Mouse (Mus musculus): ENCODE data around the gene Stoml3. TPM values are rescaled to one million over a fixed set of nuclear protein-coding genes. Genes with fewer than 3 reads are reported as not detected.
A peak's percentile ranks its signal among the peaks of the same experiment; 100 is the strongest.

Gene Stoml3
- polyA plus RNA-seq (2017; shearing (Covaris generic)) = not detected

DNA sequence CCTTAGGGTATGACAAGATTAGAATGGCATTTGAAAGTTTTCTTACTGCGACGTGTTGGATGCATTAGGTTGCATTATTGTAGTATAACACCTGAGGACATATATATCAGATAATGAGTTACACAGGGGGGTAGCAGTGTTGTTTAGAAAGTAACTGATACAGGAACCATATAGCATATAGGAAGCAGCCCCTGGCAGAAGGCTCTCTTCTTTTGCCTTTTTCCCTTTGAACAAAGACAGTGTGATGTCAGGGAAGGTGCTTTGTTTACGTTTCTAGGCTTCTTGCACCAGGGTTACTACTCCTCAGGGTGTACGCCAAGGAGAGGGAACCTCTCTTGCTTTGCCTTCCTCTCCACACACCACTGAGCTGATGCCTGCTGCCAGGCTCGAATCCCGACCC is at the start of gene Stoml3:
Stoml3 (plus strand) TSS at position 301 of the 400 bp plus-strand sequence.
- ATAC-seq = no peak

DNA sequence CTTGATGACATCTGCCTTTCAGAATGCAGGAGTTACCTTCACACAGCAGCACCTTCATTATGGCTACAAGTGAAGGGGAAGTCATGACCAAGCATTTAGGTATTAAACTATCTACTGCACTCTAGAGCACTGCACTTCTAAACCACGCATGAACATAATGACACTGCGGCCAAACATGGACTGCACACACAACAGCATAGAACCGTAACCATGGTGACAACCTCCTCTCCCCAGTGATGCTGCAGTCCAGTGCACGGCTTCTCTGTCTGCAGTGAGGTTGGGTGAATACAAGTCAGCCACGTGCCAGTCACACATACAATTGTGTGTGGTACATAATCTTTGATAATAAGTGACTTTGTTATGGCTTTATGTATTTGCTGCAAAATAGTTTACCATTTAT is 42.9 kb upstream of the Stoml3 start:
- no peak for ATAC-seq

DNA sequence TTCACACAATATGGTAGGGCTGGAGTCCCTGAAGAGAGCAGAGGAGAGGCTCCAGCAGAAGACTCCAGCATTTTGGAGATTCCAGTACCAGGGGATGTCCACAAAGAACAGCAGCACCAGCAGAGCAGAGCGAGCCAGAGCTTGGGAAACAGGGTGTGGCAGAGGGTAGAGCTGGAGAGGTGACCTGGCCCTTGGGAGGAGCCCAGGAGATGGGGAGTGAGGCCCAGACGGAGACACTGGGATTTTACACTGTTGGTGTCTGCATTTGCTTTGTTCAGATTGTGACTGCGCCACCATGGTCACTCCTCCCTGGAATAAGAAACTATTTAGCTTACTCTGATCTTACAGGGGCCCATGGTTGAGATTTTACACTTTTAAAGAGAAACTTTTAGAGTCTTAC is 41.7 kb upstream of the Stoml3 start:
- no peak for ATAC-seq

DNA sequence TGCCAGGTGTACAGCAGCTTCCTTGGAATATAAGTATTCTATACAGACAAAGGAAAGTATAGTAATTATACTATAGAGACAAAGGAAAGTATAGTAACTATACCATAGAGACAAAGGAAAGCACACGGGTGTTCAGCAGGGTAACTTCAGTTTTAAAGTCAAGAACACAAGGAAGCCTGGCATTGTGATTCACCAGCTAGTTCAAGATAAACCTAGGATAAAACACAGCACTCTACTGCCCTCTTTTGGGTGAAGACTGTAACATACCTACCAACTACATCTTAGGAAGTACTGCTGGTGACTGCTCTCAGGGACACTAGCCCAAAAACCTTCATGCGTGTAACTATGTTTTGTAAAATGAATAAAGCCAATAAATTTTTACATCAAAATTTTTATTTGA is 40.2 kb upstream of the Stoml3 start:
- peak; percentile 59 for ATAC-seq

DNA sequence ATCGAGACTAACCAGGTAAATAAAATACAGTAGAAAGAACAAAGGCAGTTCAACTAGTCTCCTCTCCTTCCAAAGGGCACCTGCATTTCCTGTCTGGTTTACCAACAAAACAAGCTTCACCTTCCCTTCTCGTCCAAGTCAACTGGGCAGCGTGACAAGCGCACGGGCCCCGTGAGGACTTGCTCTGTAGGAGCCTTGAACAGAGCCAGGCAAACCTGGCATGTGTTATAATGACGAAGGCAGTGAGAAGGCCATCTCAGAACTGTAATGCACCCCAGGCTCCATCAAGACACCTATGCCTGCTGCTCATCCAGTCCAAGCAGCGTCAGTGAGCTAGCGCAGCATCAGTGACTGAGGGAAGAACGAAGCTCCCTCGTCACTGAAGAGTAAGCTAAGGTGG is 37.8 kb upstream of the Stoml3 start:
- ATAC-seq = no peak

DNA sequence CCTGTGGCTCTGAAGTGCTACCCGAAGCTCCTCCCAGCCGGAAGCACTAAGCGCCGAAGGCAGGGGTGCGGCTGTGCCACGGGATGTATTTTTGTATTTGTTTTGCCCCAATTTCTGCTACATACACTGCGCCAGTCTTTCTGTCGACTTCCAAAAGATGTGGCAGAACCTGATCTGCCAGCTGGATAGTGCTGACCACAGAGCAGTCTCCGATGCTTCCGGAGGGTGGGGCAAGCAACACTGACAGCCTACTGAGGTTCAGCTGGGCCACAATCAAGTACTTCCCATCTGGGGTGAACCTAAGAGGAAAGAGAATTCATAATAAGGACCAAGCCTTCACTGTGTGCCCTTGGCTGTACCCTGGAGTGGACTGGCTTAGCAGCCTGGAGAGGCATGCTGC is 36.1 kb upstream of the Stoml3 start:
- ATAC-seq = no peak

DNA sequence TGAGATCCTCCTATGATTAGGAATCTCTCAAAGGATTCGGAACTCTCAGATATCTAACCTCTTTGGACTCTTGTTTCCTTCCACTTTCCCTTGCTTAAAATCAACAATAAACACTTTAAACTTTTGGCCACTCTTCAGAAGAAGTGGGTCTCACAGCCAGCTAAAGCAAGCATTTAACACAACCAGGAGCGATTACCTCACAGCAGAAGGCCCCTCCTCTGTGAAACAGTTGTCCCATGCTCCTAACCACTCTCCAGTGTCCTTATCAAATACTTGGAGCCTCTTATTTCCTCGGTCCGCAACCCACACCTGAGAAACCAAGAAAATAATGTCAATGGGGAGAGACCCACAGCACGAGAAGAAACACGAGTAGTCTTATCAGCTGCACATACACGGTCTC is 35.1 kb upstream of the Stoml3 start:
- no peak for ATAC-seq

DNA sequence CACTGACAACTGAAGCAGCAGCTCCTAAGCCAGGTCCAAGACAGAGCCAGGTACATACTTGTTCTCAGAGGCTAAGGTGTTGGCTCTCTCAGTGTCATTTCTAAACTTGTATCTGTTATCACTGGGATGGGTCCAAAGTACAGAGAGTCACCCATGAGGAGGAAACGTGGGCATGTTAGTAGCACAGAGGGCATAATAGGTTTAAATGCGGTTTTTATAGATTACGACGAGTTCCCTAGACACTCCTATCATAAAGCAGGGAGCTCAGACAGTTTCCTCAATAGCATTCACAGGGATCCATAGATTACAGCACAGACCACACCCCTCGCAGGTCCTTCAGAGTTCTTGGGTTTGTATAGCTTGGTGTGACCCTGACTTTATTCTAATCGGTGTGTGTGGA is 34.4 kb upstream of the Stoml3 start:
- ATAC-seq = no peak

DNA sequence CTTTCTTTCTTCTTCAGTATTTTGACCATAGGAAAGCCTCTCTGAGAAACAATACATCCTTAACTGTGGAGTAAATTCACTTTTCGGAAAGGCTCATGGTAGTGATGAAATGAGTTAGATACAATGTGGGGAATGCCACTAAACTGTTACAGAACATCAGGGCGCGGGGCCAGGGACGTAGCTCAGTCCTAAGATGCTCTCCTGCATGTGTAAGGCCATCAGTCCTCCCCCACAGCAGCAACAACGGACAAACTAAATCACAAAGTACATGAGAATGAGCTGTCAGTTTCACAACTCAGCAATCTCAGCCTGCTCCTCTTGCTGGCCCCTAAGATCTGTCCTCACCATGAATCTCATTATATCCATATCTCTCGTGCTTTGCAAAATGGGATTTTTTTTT is 33.9 kb upstream of the Stoml3 start:
- ATAC-seq = no peak

DNA sequence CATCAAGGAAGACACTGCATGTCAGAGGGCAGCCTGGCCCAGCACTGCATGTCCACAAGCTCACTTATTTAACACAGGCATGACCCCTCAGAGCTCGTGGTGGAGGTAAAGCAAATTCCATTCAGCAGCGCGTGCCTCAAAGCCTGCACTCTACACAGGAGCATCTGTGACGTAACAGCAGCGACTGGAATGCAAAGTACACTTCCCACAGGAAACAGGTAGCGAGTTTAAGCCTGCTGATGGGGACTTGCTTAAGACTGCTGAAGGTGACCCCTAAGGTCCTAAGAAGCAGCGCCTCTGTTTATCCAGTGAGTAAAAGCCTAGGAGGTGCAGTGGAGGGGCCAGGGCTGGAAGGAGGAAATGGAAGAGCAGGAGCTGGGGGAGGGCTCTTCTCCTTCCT is 33.5 kb upstream of the Stoml3 start:
- ATAC-seq = no peak

DNA sequence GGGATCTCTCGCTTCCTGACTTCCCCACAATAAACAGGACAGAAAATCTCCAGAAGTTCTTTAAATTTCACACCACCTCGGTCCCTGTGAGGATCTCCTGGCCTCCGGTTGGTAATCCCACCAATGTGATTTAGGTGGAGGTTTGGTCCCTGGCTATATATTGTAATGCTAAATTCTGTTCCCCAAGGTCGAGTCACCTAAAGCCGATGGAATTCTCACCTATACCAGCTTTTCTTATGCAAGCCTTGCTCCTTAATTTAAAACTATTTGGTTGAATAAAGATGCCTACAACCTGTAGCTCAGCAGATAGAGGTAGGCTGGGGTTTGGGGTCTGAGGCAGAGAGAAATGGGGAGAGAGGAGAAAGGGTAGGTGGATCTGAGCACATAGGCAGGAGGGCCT is 30.7 kb upstream of the Stoml3 start:
- no peak for ATAC-seq

DNA sequence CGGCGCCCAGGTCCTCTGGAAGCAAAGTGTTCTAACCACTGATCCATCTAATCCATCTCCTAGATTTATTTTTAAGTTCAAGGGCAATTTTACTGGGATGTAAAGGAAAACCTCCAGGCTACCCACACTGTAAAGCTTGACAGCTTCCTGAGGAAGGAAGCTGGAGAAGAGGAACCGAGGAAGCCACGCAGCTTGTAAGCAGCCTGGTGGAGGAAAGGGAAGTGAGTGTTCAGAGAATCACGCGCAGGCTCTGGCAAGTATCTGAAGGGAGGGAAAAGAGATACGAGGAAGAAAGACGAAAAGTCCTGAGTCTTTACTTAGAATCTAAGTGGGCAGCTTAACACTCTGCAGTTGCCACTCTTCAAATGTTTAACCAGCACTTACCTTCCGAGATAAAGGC is 28.3 kb upstream of the Stoml3 start:
- ATAC-seq = no peak

DNA sequence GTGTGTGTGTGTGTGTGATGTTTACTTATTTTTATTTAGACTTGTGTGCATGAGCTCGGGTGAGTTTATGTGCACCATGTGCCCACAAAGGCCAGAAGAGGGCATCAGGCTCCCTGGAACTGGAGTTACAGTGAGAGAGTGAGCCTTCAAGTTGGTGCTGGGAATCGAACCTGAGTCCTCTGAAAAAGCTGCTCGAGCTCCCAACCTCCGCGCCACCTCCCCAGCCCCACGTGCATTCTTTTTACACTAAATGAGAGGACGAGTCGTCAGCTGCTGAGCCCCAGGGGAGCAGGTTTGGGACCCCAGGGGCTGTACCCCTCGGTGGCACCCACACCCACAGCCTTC is 25.8 kb upstream of the Stoml3 start:
- no peak for ATAC-seq

DNA sequence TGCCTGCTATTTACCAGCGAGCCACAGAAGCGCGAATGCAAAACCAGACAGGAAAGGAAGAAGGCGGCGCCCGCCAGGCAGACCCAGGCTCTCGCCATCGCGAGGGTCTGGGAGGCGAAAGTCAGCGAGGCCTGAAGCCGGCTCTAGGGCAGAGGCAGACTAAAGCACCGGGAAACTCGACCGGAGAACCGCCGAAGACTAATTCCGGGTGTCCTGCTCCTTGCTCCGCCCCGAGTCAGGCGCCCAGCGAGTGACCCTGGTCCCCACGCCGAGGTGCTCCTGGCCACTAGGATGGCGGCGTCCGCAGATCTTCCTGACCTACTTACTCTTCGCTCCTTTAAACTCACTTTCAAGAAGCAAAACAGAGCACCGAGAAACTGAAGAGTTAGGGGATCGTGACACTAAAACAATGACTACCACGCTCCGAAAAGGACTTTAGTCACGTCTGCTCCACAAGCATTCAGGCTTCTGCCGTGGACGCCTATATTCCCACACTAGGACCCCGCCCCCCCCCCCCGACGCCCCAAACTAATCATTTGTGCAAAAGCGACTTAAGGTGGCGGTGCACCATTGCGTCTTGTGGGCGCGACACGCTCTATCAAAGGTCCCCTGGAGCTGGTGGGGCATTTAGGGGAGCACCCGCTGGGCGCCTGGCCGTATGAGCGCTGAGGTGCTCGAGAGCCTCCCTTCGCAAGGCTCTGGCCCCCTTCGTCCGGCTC is 25.2 kb upstream of the Stoml3 start, which contains the start of the genes Nhlrc3 and Proser1:
Nhlrc3 (minus strand) TSS at position 287 of the 719 bp plus-strand sequence.
Proser1 (plus strand) TSS at position 621 of the 719 bp plus-strand sequence.
- ATAC-seq = peak; percentile 81

DNA sequence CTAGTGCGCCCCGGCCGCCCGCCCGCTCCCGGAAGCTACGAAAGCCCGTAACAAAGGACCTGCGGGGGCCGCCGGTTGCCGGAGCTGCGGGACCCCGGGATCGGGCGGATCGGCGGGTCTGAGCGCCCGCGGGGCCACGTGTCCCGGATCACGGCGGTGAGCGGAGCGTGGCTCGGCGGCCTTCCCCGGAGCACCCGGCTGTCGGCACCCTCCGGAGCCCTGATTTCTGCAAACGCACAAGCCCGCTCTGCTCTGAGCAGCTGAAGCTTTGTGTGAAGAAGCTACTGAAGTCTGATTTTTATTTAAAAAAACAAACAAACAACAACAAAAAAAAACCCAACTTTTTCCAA is 24.7 kb upstream of the Stoml3 start:
- peak; percentile 51 for ATAC-seq

DNA sequence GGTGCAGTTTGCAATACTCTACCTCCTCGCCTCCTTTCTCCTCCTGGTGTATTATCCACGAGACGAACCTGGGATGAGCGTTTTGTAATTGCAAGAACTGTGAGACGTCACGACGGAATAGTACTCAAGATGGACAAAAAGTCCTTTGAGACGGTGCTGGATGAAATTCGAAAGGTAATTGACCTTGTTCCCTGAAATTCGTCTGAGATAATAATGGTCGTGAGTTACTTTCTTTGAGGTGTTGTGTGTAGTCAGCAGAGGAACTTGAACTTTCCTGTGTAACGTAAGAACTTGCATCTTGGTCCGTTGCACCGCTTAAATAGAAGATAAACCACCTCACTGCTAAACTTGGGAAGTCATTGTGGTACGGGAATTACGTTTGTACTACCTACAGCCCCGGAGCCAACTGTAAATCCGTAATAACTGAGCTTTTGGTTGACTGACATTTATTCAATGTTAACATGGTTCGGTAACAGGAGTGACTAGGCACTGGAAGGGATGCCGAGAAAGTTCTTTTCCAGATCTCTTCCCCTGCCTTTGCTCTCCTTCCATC is 24.2 kb upstream of the Stoml3 start:
- no peak for ATAC-seq

DNA sequence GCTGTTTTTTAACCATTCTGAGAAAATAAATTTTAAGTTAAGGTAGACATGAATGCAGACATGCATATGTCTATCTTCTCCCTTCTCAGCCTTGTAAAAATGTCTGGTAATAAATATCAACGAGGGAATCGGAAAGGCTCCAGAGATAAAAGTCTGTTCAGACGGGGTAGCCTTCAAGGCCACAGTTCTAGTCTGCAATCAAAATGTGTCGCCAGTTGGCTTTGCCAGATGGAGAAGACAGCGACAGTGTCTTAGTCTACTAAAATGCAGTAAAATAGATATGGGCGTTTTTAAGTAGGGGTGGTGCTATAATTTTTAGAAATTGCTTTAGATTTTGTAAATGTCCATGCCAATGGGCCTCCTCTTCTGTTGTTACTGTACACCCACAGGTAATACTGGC is 23.1 kb upstream of the Stoml3 start:
- no peak for ATAC-seq

DNA sequence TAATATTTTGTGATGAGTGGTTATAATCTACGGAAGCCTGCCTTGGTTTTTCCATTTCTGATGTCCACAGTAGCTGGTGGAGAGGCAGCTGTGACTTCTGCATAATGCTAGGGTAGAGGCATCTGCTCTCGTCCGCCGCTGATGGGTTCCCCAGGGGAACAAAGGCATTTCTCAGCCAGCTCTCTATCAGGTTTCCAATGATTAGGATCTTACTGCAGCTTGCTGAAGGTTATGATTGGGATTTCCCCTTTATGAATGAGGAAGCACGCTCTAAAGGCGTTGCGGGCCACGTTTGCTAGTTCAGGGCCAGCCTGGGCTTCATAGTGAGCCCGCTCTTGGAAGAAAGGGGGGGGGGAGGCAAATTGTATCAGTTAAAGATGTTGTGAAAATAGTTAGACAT is 22.0 kb upstream of the Stoml3 start:
- no peak for ATAC-seq

DNA sequence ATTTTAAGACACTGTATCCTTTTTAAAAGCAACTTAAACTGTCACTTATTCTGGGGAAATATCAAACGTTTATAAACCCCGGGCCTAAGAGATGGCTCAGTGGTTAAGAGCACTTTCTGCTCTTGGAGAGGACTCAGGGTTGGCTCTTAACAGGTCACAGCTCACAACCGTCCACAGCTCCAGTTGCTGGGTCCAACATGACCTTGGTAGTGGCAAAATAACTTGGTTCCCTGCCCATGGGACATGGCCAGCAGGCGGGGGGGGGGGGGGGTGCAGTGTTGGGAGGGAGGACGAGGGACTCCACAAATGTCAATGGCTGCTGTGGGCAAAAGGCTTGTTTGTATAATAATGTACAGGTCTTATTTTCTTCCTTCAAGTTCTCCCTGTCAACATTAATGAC is 21.1 kb upstream of the Stoml3 start:
- no peak for ATAC-seq

DNA sequence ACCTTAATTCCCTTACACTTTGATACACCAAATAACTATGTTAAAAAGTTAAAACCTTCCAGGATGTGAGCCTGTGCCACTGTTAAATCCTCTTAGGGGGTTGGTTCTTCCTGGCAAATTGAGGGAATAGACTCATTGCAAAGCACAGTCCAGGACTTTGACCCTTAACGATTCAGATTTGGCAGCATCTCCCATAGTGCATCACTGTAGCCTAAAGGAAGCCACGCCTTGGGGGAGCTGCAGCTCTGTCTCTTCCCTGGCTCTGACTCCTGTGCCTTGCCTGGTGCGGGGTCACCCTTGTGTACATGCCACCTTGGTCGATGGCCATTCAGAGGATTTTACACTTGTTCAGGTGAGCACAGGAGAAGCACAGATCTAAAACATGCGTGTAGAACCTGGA is 18.8 kb upstream of the Stoml3 start:
- no peak for ATAC-seq

DNA sequence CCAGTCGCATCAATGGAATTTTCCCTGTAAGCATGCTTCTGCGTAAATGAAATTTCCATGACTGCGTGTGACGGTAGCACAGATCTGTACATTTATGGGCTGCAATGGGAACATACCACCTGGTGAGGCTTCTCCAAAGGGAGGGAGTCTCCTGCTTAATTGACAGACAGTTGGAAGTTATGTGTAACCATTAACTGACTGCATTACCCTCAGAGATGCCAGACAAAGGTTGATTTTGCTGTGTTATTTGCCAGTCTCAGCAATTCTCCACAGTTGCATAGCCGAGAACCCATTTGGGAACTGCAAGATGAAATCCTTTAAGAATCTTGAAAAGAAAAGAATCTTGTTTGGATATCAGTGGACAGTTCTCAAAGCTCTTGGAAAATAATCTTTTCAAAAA is 16.4 kb upstream of the Stoml3 start:
- ATAC-seq = no peak

DNA sequence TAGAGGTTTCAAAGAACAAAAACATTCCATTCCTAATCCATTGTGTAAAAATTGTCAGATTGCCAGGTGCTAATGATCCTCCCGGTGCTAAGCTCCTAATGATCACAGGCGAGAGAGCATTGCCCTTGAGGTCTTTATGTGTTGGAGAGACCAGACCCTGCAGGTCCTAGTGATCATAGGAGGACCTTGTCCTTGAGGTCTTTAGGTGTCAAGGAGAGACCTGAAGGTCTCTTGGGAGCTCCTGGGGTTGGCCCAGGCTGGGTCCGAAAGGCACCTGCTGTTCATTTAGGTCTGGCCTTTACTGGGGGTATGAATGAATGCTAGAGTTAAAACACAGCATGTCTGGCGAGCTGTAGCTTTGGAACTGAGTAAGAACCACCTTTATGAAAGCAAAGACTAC is 14.3 kb upstream of the Stoml3 start:
- no peak for ATAC-seq

DNA sequence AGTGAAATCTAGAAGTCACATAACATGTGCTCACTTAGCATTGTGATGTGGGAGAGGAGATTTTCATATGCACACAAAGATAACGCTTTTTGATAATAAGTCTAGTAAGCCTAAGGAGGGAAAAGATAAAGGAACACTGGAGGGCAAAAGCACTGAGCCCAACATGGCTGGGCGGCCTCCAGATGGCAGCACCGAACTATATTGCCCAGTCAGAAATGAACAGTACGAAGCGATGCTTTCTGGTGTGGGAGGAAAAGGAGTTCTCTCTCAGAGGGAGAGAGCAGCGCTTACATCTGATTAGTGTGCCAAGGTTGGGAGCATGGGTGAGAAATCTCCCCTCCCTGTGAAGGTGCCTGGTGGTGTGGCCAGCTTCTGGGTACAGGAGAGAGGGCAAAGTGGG is 12.6 kb upstream of the Stoml3 start:
- no peak for ATAC-seq

DNA sequence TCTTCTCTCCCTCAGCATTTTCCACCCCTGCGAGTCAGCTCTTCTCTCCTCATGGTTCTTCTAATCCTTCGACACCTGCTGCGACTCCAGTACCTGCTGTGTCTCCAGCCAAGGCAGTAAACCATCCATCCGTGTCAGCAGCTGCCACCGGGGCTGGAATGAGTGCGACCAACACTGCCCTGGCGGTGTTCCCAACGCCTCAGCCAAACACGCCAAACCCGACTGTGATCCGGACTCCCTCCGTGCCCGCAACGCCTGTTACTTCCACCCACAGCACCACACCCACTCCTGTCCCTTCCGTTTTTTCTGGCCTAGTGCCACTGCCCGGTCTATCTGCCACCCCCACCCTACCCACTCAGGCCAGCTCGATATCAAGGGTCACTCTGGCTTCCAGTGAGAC is 11.0 kb upstream of the Stoml3 start:
- no peak for ATAC-seq

DNA sequence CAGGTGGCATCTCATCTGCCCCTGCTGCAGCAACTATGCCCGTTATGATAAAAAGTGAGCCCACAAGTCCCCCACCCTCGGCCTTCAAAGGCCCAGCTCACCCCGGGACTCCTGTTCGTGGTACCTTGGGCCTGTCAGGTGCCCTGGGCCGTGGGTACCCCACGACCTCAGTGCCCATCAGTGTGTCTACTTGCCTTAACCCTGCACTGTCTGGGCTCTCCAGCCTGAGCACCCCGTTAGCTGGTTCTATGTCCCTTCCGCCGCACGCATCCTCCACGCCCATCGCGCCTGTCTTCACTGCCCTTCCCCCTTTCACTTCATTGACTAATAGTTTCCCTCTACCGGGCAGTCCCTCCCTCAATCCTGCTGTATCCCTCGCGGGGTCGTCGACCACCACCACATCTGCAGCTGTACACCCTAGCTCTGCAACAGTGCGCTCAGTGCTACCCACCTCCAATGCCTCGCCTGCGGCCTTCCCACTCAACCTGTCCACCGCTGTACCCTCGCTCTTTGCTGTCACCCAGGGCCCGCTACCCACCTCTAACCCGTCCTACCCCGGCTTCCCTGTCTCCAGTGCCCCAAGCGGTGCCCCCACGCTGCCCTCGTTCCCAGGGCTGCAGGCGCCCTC is 9.9 kb upstream of the Stoml3 start:
- ATAC-seq = no peak
